Mouse (Mus musculus) spleen, adult 2 months (tissue): ENCODE results near the gene M6pr. TPM values are rescaled to one million over a fixed set of nuclear protein-coding genes. Genes with fewer than 3 reads are reported as not detected.
"Not testable (repeated sequence)": the region's sequence is repeated elsewhere in the genome, so short reads cannot be mapped to it uniquely, and the experiment has no call there.

ENCODE experiments used
- DNase-seq, 2 experiments: peaks; one replicate each; pipeline versions ENCODE4 v3.0.0 to v3.0.0-alpha.2; 2012 to 2021; ENCODE audit warnings: low spot score in 2 of 2, low read depth in 1 of 2
- H3K27ac ChIP-seq: fragments of 200-500 bp; 2 replicates; pipeline ENCODE4 v1.5.1; 2012; ENCODE audit warnings: low read length, inconsistent platforms; ENCODE audit not compliant: insufficient read depth
- H3K27me3 ChIP-seq: fragments of 200-500 bp; 2 replicates; pipeline ENCODE4 v1.6.1; 2012; ENCODE audit warnings: mild to moderate bottlenecking, moderate library complexity, low read length, inconsistent platforms; ENCODE audit not compliant: control insufficient read depth, insufficient read depth
- H3K36me3 ChIP-seq: fragments of 200-500 bp; 2 replicates; pipeline ENCODE4 v1.6.1; 2012; ENCODE audit warnings: mild to moderate bottlenecking, low read length, inconsistent platforms; ENCODE audit not compliant: control insufficient read depth, insufficient read depth
- H3K4me1 ChIP-seq: fragments of 200-500 bp; 2 replicates; pipeline ENCODE4 v1.6.1; 2011; ENCODE audit warnings: inconsistent platforms; ENCODE audit not compliant: control insufficient read depth, insufficient read depth, insufficient read length
- H3K4me3 ChIP-seq: fragments of 200-500 bp; 2 replicates; pipeline ENCODE4 v1.5.1; 2011; ENCODE audit warnings: mild to moderate bottlenecking, inconsistent platforms; ENCODE audit not compliant: insufficient read depth, insufficient read length; ENCODE audit errors: extremely low read depth
- CTCF ChIP-seq: fragments of 200-500 bp; IDR thresholded peaks from 2 replicates; pipeline ENCODE4 v1.5.1; 2011; ENCODE audit warnings: mild to moderate bottlenecking, inconsistent platforms; ENCODE audit not compliant: insufficient read depth, insufficient read length, insufficient replicate concordance; ENCODE audit errors: extremely low read depth
- POLR2A ChIP-seq: fragments of 200-500 bp; IDR thresholded peaks from 2 replicates; pipeline ENCODE4 v1.6.1; 2011; ENCODE audit warnings: low read depth, low read length, inconsistent platforms
- WGBS: fragments of 180-500 bp; shearing (Covaris S2); methylation state at CpG from one replicate; pipeline ENCODE4 v1.1.7; 2018; 5-methylcytosine and 5-hydroxymethylcytosine counted together
- polyA plus RNA-seq: library from polyadenylated mRNA; depleted of rRNA; stranded (reverse); fragments of >200 nt; gene quantifications from 2 replicates; pipeline ENCODE4 v1.2.3, GENCODE M21; 2012; rRNA removed

Gene M6pr
- polyA plus RNA-seq, 1 experiment: 41.5 TPM

DNA sequence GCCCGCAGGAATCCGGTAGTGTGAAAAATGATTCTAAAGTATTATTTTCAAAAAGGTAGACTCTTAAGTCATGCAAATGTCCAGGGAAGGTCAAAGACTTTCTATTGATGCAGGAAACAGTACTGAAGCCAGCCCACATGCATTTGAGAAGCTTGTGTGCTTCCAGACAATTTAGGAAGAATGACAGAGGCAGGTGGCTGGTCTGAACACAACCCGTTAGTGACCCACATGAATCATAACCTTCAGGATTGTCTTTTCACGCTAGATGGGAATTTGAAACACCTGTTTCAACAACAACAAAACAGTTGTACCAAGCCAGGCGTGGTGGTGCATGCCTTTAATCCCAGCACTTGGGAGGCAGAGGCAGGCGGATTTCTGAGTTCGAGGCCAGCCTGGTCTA is 37.9 kb downstream of the M6pr start:
- no peak overlapping the region for H3K27ac ChIP-seq
- TF ChIP-seq POLR2A: no peak
- no peak for TF ChIP-seq CTCF
- no peaks in the 10 kb centered on the region; the same call in 1 of the 2 replicates for H3K4me1 ChIP-seq
- no peaks in the 10 kb centered on the region for H3K36me3 ChIP-seq
- DNase-seq: no peak
- WGBS: 93% methylated on average over 7 of the region's 7 CpGs
- H3K4me3 ChIP-seq: no peak overlapping the region
- H3K27me3 ChIP-seq: no peaks in the 10 kb centered on the region

DNA sequence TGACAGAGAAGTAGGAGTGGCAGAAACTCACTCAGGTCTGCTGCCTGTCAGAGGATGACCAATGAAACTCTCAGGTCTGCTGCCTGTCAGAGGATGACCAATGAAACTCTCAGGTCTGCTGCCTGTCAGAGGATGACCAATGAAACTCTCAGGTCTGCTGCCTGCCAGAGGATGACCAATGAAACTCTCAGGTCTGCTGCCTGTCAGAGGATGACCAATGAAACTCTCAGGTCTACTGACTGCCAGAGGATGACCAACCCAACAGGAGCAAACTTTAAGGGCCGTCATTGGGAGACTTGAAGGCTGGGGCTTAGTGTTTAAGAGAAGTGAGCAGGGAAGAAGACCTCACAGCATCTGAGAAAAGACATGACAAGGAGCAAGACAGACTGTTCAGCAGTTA is 38.8 kb downstream of the M6pr start:
- not testable (repeated sequence) for DNase-seq, H3K27me3 ChIP-seq, H3K36me3 ChIP-seq, H3K4me1 ChIP-seq, H3K27ac ChIP-seq, H3K4me3 ChIP-seq
- WGBS: 81% methylated on average over 1 of the region's 1 CpGs

GRCm38 (mm10) chr6:122355909-122356308 is 47.4 kb downstream of the M6pr start:
- TF ChIP-seq CTCF (no peak), POLR2A (no peak)
- Histone ChIP-seq H3K27ac (no peak overlapping the region), H3K27me3 (no peaks in the 10 kb centered on the region), H3K36me3 (no peaks in the 10 kb centered on the region), H3K4me3 (no peak overlapping the region), H3K4me1 (no peaks in the 10 kb centered on the region)
- DNase-seq: no peak
- 74% methylated on average over 9 of the region's 9 CpGs for WGBS

DNA sequence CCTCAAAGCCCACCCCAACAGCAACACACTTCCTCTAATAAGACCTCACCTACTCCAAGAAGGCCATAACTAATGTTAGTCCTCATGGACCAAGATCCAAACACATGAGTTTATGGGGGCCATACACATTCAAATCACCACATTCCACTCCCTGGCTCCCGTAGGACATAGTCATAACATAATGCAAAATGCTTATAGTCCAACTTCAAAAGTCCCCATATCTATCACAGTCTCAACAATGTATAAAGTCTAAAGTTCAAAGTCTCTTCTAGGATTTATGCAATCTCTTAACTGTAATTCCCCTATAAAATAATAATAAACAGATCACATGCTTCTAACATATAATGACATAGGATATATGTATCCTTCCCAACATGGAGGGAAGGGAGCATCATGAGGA is 48.6 kb downstream of the M6pr start:
- H3K36me3 ChIP-seq: no peaks in the 10 kb centered on the region
- TF ChIP-seq CTCF (no peak), POLR2A (no peak)
- no peaks in the 10 kb centered on the region for H3K27me3 ChIP-seq
- H3K4me1 ChIP-seq: no peaks in the 10 kb centered on the region
- H3K27ac ChIP-seq: no peak overlapping the region
- H3K4me3 ChIP-seq: no peak overlapping the region
- DNase-seq: no peak
- WGBS: 95% methylated on average over 1 of the region's 1 CpGs

- Histone ChIP-seq H3K4me3 (no peak overlapping the region), H3K36me3 (no peaks in the 10 kb centered on the region), H3K27me3 (no peaks in the 10 kb centered on the region), H3K4me1 (no peaks in the 10 kb centered on the region), H3K27ac (no peak overlapping the region)
- no peak for DNase-seq
- no peak for TF ChIP-seq CTCF
- no peak for TF ChIP-seq POLR2A
- WGBS: 67% methylated on average over 3 of the region's 3 CpGs
Observed at GRCm38 (mm10) chr6:122365706-122366105, 57.2 kb downstream of the M6pr start.

GRCm38 (mm10) chr6:122366287-122366686 is 57.8 kb downstream of the M6pr start:
- no peaks in the 10 kb centered on the region for H3K27me3 ChIP-seq
- WGBS: 81% methylated on average over 2 of the region's 2 CpGs
- no peak for TF ChIP-seq POLR2A
- TF ChIP-seq CTCF: no peak
- no peak overlapping the region for H3K27ac ChIP-seq
- no peaks in the 10 kb centered on the region for H3K4me1 ChIP-seq
- no peak overlapping the region for H3K4me3 ChIP-seq
- no peaks in the 10 kb centered on the region for H3K36me3 ChIP-seq
- no peak for DNase-seq

GRCm38 (mm10) chr6:122366976-122367375 is 58.5 kb downstream of the M6pr start:
- H3K36me3 ChIP-seq: no peaks in the 10 kb centered on the region
- H3K27ac ChIP-seq: no peak overlapping the region
- H3K4me3 ChIP-seq: no peak overlapping the region
- DNase-seq: no peak
- no peaks in the 10 kb centered on the region for H3K27me3 ChIP-seq
- no peaks in the 10 kb centered on the region for H3K4me1 ChIP-seq
- TF ChIP-seq POLR2A: no peak
- no peak for TF ChIP-seq CTCF
- 87% methylated on average over 3 of the region's 3 CpGs for WGBS

Other genes with a start within 250 kb of the M6pr start
- 1.1 and 1.2 TPM in 2 replicates for gene Klrg1, start 25.8 kb upstream of the M6pr start, polyA plus RNA-seq
- 23.0 and 38.3 TPM in 2 replicates for gene Phc1, start 31.8 kb downstream of the M6pr start, polyA plus RNA-seq
- not detected in 2 replicates for gene Rimklb, start 190.0 kb downstream of the M6pr start, polyA plus RNA-seq
- gene Mfap5, start 197.1 kb downstream of the M6pr start, polyA plus RNA-seq: 11.7 and 13.3 TPM in 2 replicates
- 0.20 and 0.38 TPM in 2 replicates for gene Aicda, start 245.1 kb downstream of the M6pr start, polyA plus RNA-seq